ENCODE assay signal across 24 mouse cellular contexts in genomic region chr9:48444821-48445220, GRCm38 (mm10). TPM values are rescaled to one million over a fixed set of nuclear protein-coding genes. Genes with fewer than 3 reads are reported as not detected.
A peak's percentile ranks its signal among the peaks of the same experiment; 100 is the strongest.
DNase-seq lines count a peak whose midpoint lies in the region; ATAC-seq lines count a peak whose summit lies in the region.
"Had no signal": no experiment of that assay in that cellular context is flagged by ENCODE, and none has a peak within 500 bp of the region (broad histone marks: within the 10 kb centered on the region; RNA-seq: fewer than 3 reads in every experiment).

No protein-coding gene starts in this region.

- H3K4me3 ChIP-seq in macrophage (ENCODE audit: inconsistent target): no peak overlapping the region
- H3K4me3 ChIP-seq: embryonic facial prominence, embryonic 13.5 days; embryonic facial prominence, embryonic 15.5 days; erythroblast, embryonic 14.5 days; forebrain, embryonic 10.5 days; forebrain, embryonic 12.5 days had no signal

- peak; percentile 54 to 56 for DNase-seq in spleen, postnatal 36 days (ENCODE audit: low spot score in 2 of 2)
- DNase-seq in spleen, postnatal 10 days (ENCODE audit: low spot score in 2 of 2): no peak
- peak; percentile 47 to 51 for DNase-seq in B cell, adult 2 months
- no peak for DNase-seq in retina, embryonic 14.5 days (ENCODE audit: low spot score)
- DNase-seq: adrenal gland, adult 8-10 months; adrenal gland, postnatal 14 days; adrenal gland, postnatal 36 days; cerebellum, adult 11-12 months; cerebellum, adult 2 months; cerebellum, adult 9-11 months; cerebellum, postnatal 14 days; cerebellum, postnatal 36 days; embryo, embryonic 11 days had no signal

- ATAC-seq in inflammation-experienced regulatory T-cells, adult 6 months: no peak
- ATAC-seq: activated CD4-positive, CD25-positive, alpha-beta regulatory T cell, adult 4 months; forebrain, embryonic 14.5 days; forebrain, embryonic 16.5 days had no signal

- 0 out of 2 replicates have a peak overlapping the region, but pooled peaks have one; percentile 7 for H3K27ac ChIP-seq in macrophage
- H3K27ac ChIP-seq: embryonic facial prominence, embryonic 13.5 days; embryonic facial prominence, embryonic 15.5 days; forebrain, embryonic 10.5 days; forebrain, embryonic 12.5 days had no signal

- no peaks in the 10 kb centered on the region for H3K36me3 ChIP-seq in macrophage (ENCODE audit: inconsistent target)
- H3K36me3 ChIP-seq: embryonic facial prominence, embryonic 13.5 days; embryonic facial prominence, embryonic 15.5 days; forebrain, embryonic 10.5 days; forebrain, embryonic 12.5 days; G1E had no signal

- 92% methylated on average over 2 of the region's 2 CpGs for WGBS in macrophage (ENCODE audit: missing documents)

- H3K79me2 ChIP-seq in macrophage (ENCODE audit: inconsistent target): no peaks in the 10 kb centered on the region

RNA-seq across cellular contexts. Expression of gene Rexo2, which starts 35.6 kb away (rescaled TPM):
- 10 to 100 TPM; 12.5 to 83.7 (median 40.1) TPM for total RNA-seq in macrophage (2018; cell fraction: chromatin; rRNA removed)
- total RNA-seq in macrophage (2018; cell fraction: cytosol; rRNA removed): 10 to 100 TPM; 64.1 to 98.4 (median 74.4) TPM
- total RNA-seq in macrophage (2018; cell fraction: nucleus; rRNA removed): 10 to 100 TPM; 18.5 to 71.2 (median 41.4) TPM
- 92.9 to 181 TPM (median 121 TPM) in 3 replicates for polyA plus RNA-seq in macrophage (2018)
- 100 to 1,000 TPM; 140 to 206 (median 176) TPM for polyA plus RNA-seq in inflammation-experienced regulatory T-cells, adult 6 months (2017; shearing (Covaris generic))

RNA-seq across cellular contexts. Expression of gene Rbm7, which starts 50.3 kb away (rescaled TPM):
- 100 to 1,000 TPM in 24 of 26 experiments, 10 to 100 TPM in 2; 68.6 to 344 (median 154) TPM for total RNA-seq in macrophage (2018; cell fraction: chromatin; rRNA removed)
- 100 to 1,000 TPM in 15 of 26 experiments, 10 to 100 TPM in 11; 74.5 to 209 (median 108) TPM for total RNA-seq in macrophage (2018; cell fraction: cytosol; rRNA removed)
- 100 to 1,000 TPM in 24 of 26 experiments, 10 to 100 TPM in 2; 88.5 to 377 (median 216) TPM for total RNA-seq in macrophage (2018; cell fraction: nucleus; rRNA removed)
- 61.8 to 94.5 TPM (median 73.4 TPM) in 3 replicates for polyA plus RNA-seq in macrophage (2018)
- 100 to 1,000 TPM; 131 to 144 (median 138) TPM for polyA plus RNA-seq in inflammation-experienced regulatory T-cells, adult 6 months (2017; shearing (Covaris generic))

RNA-seq across cellular contexts. Expression of gene Gm5617, which starts 50.4 kb away (rescaled TPM):
- 10 to 100 TPM in 8 of 26 experiments, 1 to 10 TPM in 18; 5.4 to 22.3 (median 9.4) TPM for total RNA-seq in macrophage (2018; cell fraction: chromatin; rRNA removed)
- 10 to 100 TPM; 20.6 to 42.4 (median 32.8) TPM for total RNA-seq in macrophage (2018; cell fraction: cytosol; rRNA removed)
- total RNA-seq in macrophage (2018; cell fraction: nucleus; rRNA removed): 10 to 100 TPM in 23 of 26 experiments, 1 to 10 TPM in 3; 6.4 to 40.8 (median 20.7) TPM
- 7.1 to 29.1 TPM (median 13.7 TPM) in 3 replicates for polyA plus RNA-seq in macrophage (2018)
- 10 to 100 TPM; 20.5 to 31.8 (median 22.9) TPM for polyA plus RNA-seq in inflammation-experienced regulatory T-cells, adult 6 months (2017; shearing (Covaris generic))

Comparison
In these comparisons a context has a peak if more than half of its experiments do, and no peak if none do; other contexts are left out.
1. DNase-seq: peak in spleen, postnatal 36 days (2 of 2) and B cell, adult 2 months (2 of 2); none in spleen, postnatal 10 days (0 of 2) and retina, embryonic 14.5 days (single experiment).